Mouse (Mus musculus): ENCODE results near the gene Rita1. TPM values are rescaled to one million over a fixed set of nuclear protein-coding genes. Genes with fewer than 3 reads are reported as not detected.
A peak's percentile ranks its signal among the peaks of the same experiment; 100 is the strongest.

The Rita1 gene
- polyA plus RNA-seq, 1 experiment from 2014 or later, result 16.0 TPM

GRCm38 (mm10) chr5:120606590-120607200, 5.7 kb downstream of the Rita1 start:
- peaks cover 25% of the 10 kb centered on the region for H3K36me3 ChIP-seq
- H3K4me1 ChIP-seq, result peaks cover 25% of the 10 kb centered on the region
- H3K27ac ChIP-seq (replicated peaks), result no peak overlapping the region
- WGBS, result 64% methylated on average over 25 of the region's 25 CpGs
- no peak overlapping the region for H3K4me3 ChIP-seq
- peaks cover 9% of the 10 kb centered on the region for H3K27me3 ChIP-seq (ENCODE audit: low read depth, poor library complexity, severe bottlenecking)
- no peak for DNase-seq (ENCODE audit: low spot score)
- H3K9me3 ChIP-seq (replicated peaks), result no peaks in the 10 kb centered on the region

- no peaks in the 10 kb centered on the region for H3K9me3 ChIP-seq (replicated peaks)
- H3K36me3 ChIP-seq, result peaks cover 25% of the 10 kb centered on the region
- 3% methylated on average over 8 of the region's 8 CpGs for WGBS
- H3K27me3 ChIP-seq (ENCODE audit: low read depth, poor library complexity, severe bottlenecking), result peaks cover 9% of the 10 kb centered on the region
- peak overlapping the region; percentile 77 for H3K27ac ChIP-seq (replicated peaks)
- DNase-seq (ENCODE audit: low spot score), result peak; percentile 92
- peaks cover 25% of the 10 kb centered on the region for H3K4me1 ChIP-seq
- H3K4me3 ChIP-seq, result peak overlapping the region; percentile 51
Observed at GRCm38 (mm10) chr5:120605688-120606087, 6.7 kb downstream of the Rita1 start.

- H3K36me3 ChIP-seq, result peaks cover 25% of the 10 kb centered on the region
- peaks cover 25% of the 10 kb centered on the region for H3K4me1 ChIP-seq
- no peak for DNase-seq (ENCODE audit: low spot score)
- WGBS, result 4% methylated on average over 10 of the region's 10 CpGs
- peaks cover 9% of the 10 kb centered on the region for H3K27me3 ChIP-seq (ENCODE audit: low read depth, poor library complexity, severe bottlenecking)
- peak overlapping the region; percentile 77 for H3K27ac ChIP-seq (replicated peaks)
- peak overlapping the region; percentile 51 for H3K4me3 ChIP-seq
- H3K9me3 ChIP-seq (replicated peaks), result no peaks in the 10 kb centered on the region
Observed at GRCm38 (mm10) chr5:120605241-120605661, 7.1 kb downstream of the Rita1 start.

GRCm38 (mm10) chr5:120604839-120605238, 7.5 kb downstream of the Rita1 start:
- H3K4me3 ChIP-seq, result peak overlapping the region; percentile 51
- peak; percentile 78 for DNase-seq (ENCODE audit: low spot score)
- under 1% methylated on average over 6 of the region's 6 CpGs for WGBS
- H3K27me3 ChIP-seq (ENCODE audit: low read depth, poor library complexity, severe bottlenecking), result peaks cover 9% of the 10 kb centered on the region
- peaks cover 25% of the 10 kb centered on the region for H3K4me1 ChIP-seq
- H3K36me3 ChIP-seq, result peaks cover 23% of the 10 kb centered on the region
- no peaks in the 10 kb centered on the region for H3K9me3 ChIP-seq (replicated peaks)
- H3K27ac ChIP-seq (replicated peaks), result peak overlapping the region; percentile 77

GRCm38 (mm10) chr5:120603515-120603914, 8.9 kb downstream of the Rita1 start:
- no peak for DNase-seq (ENCODE audit: low spot score)
- Histone ChIP-seq H3K9me3 (replicated peaks) (no peaks in the 10 kb centered on the region), H3K27ac (replicated peaks) (no peak overlapping the region), H3K4me1 (peaks cover 25% of the 10 kb centered on the region), H3K36me3 (peaks cover 10% of the 10 kb centered on the region), H3K27me3 (ENCODE audit: low read depth, poor library complexity, severe bottlenecking) (peaks cover 9% of the 10 kb centered on the region), H3K4me3 (no peak overlapping the region)
- 60% methylated on average over 7 of the region's 7 CpGs for WGBS

- H3K27me3 ChIP-seq (ENCODE audit: low read depth, poor library complexity, severe bottlenecking), result peaks cover 9% of the 10 kb centered on the region
Observed at GRCm38 (mm10) chr5:120602210-120602609, 10.2 kb downstream of the Rita1 start.

GRCm38 (mm10) chr5:120600946-120601668, 11.3 kb downstream of the Rita1 start:
- H3K4me3 ChIP-seq, result no peak overlapping the region
- no peaks in the 10 kb centered on the region for H3K36me3 ChIP-seq
- peak overlapping the region; percentile 64 for H3K27ac ChIP-seq (replicated peaks)
- no peaks in the 10 kb centered on the region for H3K9me3 ChIP-seq (replicated peaks)
- DNase-seq (ENCODE audit: low spot score), result peak; percentile 53
- 67% methylated on average over 11 of the region's 11 CpGs for WGBS
- H3K27me3 ChIP-seq (ENCODE audit: low read depth, poor library complexity, severe bottlenecking), result no peaks in the 10 kb centered on the region
- peaks cover 25% of the 10 kb centered on the region for H3K4me1 ChIP-seq

More at GRCm38 (mm10) chr5:120602210-120602609, 10.2 kb downstream of the Rita1 start:
- no peak for DNase-seq (ENCODE audit: low spot score)
- H3K4me3 ChIP-seq, result no peak overlapping the region
- H3K4me1 ChIP-seq, result peaks cover 25% of the 10 kb centered on the region
- H3K9me3 ChIP-seq (replicated peaks), result no peaks in the 10 kb centered on the region
- 89% methylated on average over 12 of the region's 12 CpGs for WGBS
- H3K36me3 ChIP-seq, result 0 out of 2 replicates have a peak, but pooled peaks cover 4% of the 10 kb centered on the region
- H3K27ac ChIP-seq (replicated peaks), result peak overlapping the region; percentile 64

- 96% methylated on average over 6 of the region's 6 CpGs for WGBS
- Histone ChIP-seq H3K27ac (replicated peaks) (no peak overlapping the region), H3K9me3 (replicated peaks) (no peaks in the 10 kb centered on the region), H3K4me3 (no peak overlapping the region), H3K27me3 (ENCODE audit: low read depth, poor library complexity, severe bottlenecking) (no peaks in the 10 kb centered on the region), H3K36me3 (no peaks in the 10 kb centered on the region), H3K4me1 (peaks cover 18% of the 10 kb centered on the region)
- DNase-seq (ENCODE audit: low spot score), result no peak
Observed at GRCm38 (mm10) chr5:120599625-120600024, 12.8 kb downstream of the Rita1 start.

- Histone ChIP-seq H3K4me1 (0 out of 2 replicates have a peak, but pooled peaks cover 3% of the 10 kb centered on the region), H3K9me3 (replicated peaks) (no peaks in the 10 kb centered on the region), H3K36me3 (no peaks in the 10 kb centered on the region), H3K4me3 (no peak overlapping the region), H3K27ac (replicated peaks) (no peak overlapping the region), H3K27me3 (ENCODE audit: low read depth, poor library complexity, severe bottlenecking) (no peaks in the 10 kb centered on the region)
- no peak for DNase-seq (ENCODE audit: low spot score)
- WGBS, result 84% methylated on average over 6 of the region's 6 CpGs
Observed at GRCm38 (mm10) chr5:120594485-120594884, 17.9 kb downstream of the Rita1 start.

- Histone ChIP-seq H3K27me3 (ENCODE audit: low read depth, poor library complexity, severe bottlenecking) (peaks cover 7% of the 10 kb centered on the region; the same call in 1 of the 2 replicates), H3K9me3 (replicated peaks) (no peaks in the 10 kb centered on the region), H3K4me1 (peaks cover 22% of the 10 kb centered on the region), H3K4me3 (no peak overlapping the region), H3K36me3 (no peaks in the 10 kb centered on the region), H3K27ac (replicated peaks) (no peak overlapping the region)
- no peak for DNase-seq (ENCODE audit: low spot score)
- 69% methylated on average over 7 of the region's 7 CpGs for whole genome bisulfite sequencing
Observed at GRCm38 (mm10) chr5:120592141-120592540, 20.2 kb downstream of the Rita1 start.

GRCm38 (mm10) chr5:120590356-120591010, 21.9 kb downstream of the Rita1 start:
- H3K36me3 ChIP-seq, result no peaks in the 10 kb centered on the region
- H3K4me1 ChIP-seq, result peaks cover 34% of the 10 kb centered on the region
- no peak for DNase-seq (ENCODE audit: low spot score)
- H3K27me3 ChIP-seq (ENCODE audit: low read depth, poor library complexity, severe bottlenecking), result peaks cover 18% of the 10 kb centered on the region
- H3K9me3 ChIP-seq (replicated peaks), result no peaks in the 10 kb centered on the region
- no peak overlapping the region for H3K4me3 ChIP-seq
- WGBS, result 76% methylated on average over 16 of the region's 16 CpGs
- no peak overlapping the region for H3K27ac ChIP-seq (replicated peaks)

GRCm38 (mm10) chr5:120588569-120589094, 23.8 kb downstream of the Rita1 start, which contains the start of the genes Tpcn1 and Iqcd:
Tpcn1 (minus strand) TSS chr5:120588673.
Iqcd (plus strand) TSS chr5:120589016.
- WGBS, result under 1% methylated on average over 35 of the region's 35 CpGs
- peak within 1 kb of the TSS; percentile 88 for H3K27ac ChIP-seq (replicated peaks)

More at GRCm38 (mm10) chr5:120588569-120589094, 23.8 kb downstream of the Rita1 start, which contains the start of the genes Tpcn1 and Iqcd:
- H3K36me3 ChIP-seq, result peaks cover 13% of the 10 kb centered on the region
- no peaks in the 10 kb centered on the region for H3K9me3 ChIP-seq (replicated peaks)
- H3K27me3 ChIP-seq (ENCODE audit: low read depth, poor library complexity, severe bottlenecking), result peaks cover 18% of the 10 kb centered on the region
- H3K4me3 ChIP-seq, result peak within 1 kb of the TSS; percentile 75
- peaks cover 45% of the 10 kb centered on the region for H3K4me1 ChIP-seq
- DNase-seq (ENCODE audit: low spot score), result peak; percentile 99

All from midbrain, embryonic 10.5 days (tissue).